Mouse (Mus musculus) kidney, postnatal 14 days (tissue): ENCODE results near the gene Vmn2r108.
"Not testable (repeated sequence)": the region's sequence is repeated elsewhere in the genome, so short reads cannot be mapped to it uniquely, and the experiment has no call there.

Source experiments
- DNase-seq: peaks from one replicate; pipeline ENCODE4 v3.0.0; 2022; ENCODE audit warnings: mixed read lengths

Vmn2r108 gene

DNA sequence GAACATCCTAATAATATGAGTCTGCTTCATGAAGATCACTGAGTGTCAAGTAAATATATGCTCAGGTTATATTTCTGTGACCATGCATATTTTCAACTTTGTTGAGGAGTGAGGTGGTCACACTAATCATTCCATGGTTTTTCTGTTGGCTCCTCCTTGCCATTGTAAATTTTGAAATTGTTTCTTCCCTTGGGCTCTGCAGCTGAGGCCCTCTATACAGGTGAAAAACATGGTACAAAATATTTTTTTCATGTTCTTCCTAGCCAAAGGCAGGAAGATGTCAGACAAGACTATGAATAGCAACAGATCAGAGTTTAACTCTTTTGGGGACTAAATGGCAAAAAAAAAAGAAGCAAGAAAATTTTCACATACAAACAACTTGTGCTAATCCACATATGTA lies at the start of gene Vmn2r108:
Gene Vmn2r108 (minus strand): TSS at position 101 of the 400 bp plus-strand sequence.
- no peak for DNase-seq

DNA sequence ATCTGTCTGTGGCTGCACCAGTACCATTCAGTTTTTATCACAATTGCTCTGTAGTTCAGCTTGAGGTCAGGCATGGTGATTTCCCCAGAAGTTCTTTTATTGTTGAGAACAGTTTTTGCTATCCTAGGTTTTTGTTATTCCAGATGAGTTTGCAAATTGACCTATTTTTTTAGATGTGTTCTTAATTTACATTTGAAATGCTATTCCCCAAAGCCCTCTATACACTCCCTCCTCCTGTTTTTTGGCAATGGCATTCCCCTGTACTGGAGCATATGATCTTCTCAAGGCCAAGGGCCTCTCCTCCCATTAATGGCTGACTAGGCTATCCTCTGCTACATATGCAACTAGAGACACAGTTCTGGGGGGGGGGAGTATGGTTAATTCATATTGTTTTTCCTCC lies 27.1 kb upstream of the Vmn2r108 start:
- DNase-seq = not testable (repeated sequence)

DNA sequence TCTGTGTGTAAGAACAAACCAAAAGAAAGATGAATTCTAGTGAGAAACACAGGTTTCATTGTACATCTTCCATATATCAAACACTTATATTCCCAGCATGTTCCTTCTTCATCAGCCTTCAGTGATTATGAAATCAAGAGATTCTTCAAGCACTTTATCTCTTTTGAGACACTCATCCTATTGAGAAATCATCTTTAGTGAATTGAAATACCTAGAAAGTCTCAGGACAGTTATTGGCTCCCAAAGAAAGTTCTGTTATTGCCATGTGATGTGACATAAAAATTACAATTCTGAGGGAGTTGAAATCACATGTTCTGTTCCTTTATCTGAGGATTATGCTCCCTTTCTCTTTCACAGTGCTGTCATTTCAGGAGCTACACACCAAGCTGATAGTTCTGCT lies 16.7 kb upstream of the Vmn2r108 start, which contains the start of gene Vmn1r225:
Gene Vmn1r225 (plus strand): TSS at position 301 of the 400 bp plus-strand sequence.
- DNase-seq = no peak

DNA sequence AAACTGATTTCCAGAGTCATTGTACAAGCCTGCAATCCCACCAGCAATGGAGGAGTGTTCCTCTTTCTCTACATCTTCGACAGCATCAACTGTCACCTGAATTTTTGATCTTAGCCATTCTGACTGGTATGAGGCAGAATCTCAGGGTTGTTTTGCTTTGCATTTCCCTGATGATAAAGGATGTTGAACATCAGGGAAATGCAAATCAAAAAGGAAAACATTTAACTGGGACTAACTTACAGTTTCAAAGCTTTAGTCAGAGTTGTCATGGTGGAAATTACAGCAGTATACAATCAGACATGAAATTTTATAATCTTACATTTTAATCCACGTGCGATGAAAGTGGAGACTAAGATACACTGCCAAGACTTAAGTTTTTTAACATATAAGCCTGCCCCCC lies 7.8 kb downstream of the Vmn2r108 start:
- DNase-seq = no peak

DNA sequence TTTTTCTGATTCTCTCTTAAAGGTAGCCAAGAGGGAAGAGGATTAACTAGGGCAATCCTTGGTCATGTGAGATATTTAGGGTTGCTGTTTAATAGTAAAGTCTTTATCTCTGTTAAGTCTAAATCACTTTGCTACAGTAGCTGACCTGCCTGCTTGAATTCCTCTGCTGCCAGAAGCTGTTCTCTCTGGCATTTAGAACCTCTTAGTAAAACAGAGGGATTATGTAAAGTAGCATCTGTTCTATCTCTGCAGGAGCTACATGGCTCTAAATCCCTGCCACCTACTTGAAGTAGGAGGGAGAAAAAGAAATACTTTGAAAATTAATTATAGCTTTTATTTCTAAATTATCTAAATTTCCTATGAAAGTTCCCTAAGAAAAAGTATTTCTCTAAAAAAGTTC lies 41.9 kb downstream of the Vmn2r108 start:
- DNase-seq = no peak

DNA sequence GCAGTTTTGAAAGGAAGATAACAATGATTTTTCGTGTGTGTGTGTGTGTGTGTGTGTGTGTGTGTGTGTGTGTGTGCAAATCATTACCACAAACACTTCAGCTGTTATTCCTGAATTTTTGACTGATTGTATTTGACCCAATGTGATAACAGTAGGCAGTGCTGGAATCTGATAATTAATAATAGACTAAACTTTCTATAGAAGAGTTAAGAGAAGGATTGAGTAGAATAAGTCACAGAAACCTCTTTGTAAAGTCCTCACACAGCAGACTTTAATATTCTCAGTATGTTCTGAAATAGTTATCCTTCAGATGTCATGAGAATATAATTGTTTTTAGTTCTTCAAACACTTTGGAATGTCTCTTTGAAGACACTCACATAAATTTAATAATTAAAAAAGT lies 67.3 kb downstream of the Vmn2r108 start, which contains the start of gene Vmn1r224:
Gene Vmn1r224 (plus strand): TSS at position 301 of the 400 bp plus-strand sequence.
- no peak for DNase-seq
